Mouse (Mus musculus) right cerebral cortex, postnatal 25 days (tissue): ENCODE data around the gene Cd55.
"Not testable (repeated sequence)": the region's sequence is repeated elsewhere in the genome, so short reads cannot be mapped to it uniquely, and the experiment has no call there.

Experiments used
- DNase-seq: peaks from one replicate; pipeline ENCODE4 v3.0.0; 2022

Cd55 gene

GRCm38 (mm10) chr1:130422664-130423111 lies 39.9 kb downstream of the Cd55 start, which contains the start of gene Cd55b:
TSS of gene Cd55b (minus strand) at chr1:130423009.
- peak; percentile 4 for DNase-seq

GRCm38 (mm10) chr1:130422033-130422432 lies 40.5 kb downstream of the Cd55 start:
- DNase-seq = not testable (repeated sequence)

GRCm38 (mm10) chr1:130397109-130397508 lies 65.4 kb downstream of the Cd55 start:
- not testable (repeated sequence) for DNase-seq
